Comparison of ENCODE assay signal across 11 mouse cellular contexts in genomic region chr7:16695025-16695424, GRCm38 (mm10). TPM values are rescaled to one million over a fixed set of nuclear protein-coding genes. Genes with fewer than 3 reads are reported as not detected.
DNase-seq lines count a peak whose midpoint lies in the region; ATAC-seq and TF ChIP-seq lines count a peak whose summit lies in the region.
"Had no signal": no experiment of that assay in that cellular context is flagged by ENCODE, and none has a peak within 500 bp of the region (broad histone marks: within the 10 kb centered on the region; RNA-seq: fewer than 3 reads in every experiment).

No protein-coding gene starts in this region.

- TF ChIP-seq CTCF in intestine, postnatal 0 days (IDR thresholded peaks at IDR 0.05; ENCODE audit: low read depth), result peak; percentile 52
- TF ChIP-seq CTCF in bone marrow, adult 2 months (IDR thresholded peaks at IDR 0.05; ENCODE audit: control insufficient read depth, insufficient read depth, low read length), result 0 out of 2 replicates have a peak, but pooled peaks have one; percentile 24

- no peaks in the 10 kb centered on the region for H3K36me3 ChIP-seq in intestine, postnatal 0 days (ENCODE audit: control insufficient read depth, insufficient read depth)
- no peaks in the 10 kb centered on the region for H3K36me3 ChIP-seq in intestine, embryonic 16.5 days (ENCODE audit: control insufficient read depth, insufficient read depth, low read length)
- H3K36me3 ChIP-seq in midbrain, embryonic 16.5 days (ENCODE audit: control insufficient read depth, insufficient read depth, low read length), result no peaks in the 10 kb centered on the region

- no peak overlapping the region for H3K4me2 ChIP-seq in intestine, postnatal 0 days (replicated peaks; ENCODE audit: low read depth)
- no peak overlapping the region for H3K4me2 ChIP-seq in intestine, embryonic 16.5 days (ENCODE audit: low read depth, low read length)
- H3K4me2 ChIP-seq in midbrain, embryonic 16.5 days (ENCODE audit: low read length), result no peak overlapping the region

- H3K27me3 ChIP-seq in intestine, postnatal 0 days (replicated peaks; ENCODE audit: control insufficient read depth, insufficient read depth, low read length), result no peaks in the 10 kb centered on the region
- no peaks in the 10 kb centered on the region for H3K27me3 ChIP-seq in intestine, embryonic 16.5 days (replicated peaks; ENCODE audit: control insufficient read depth, insufficient read depth, low read length)
- H3K27me3 ChIP-seq in midbrain, embryonic 16.5 days (ENCODE audit: control insufficient read depth, insufficient read depth, low read depth, low read length), result no peaks in the 10 kb centered on the region

- H3K9ac ChIP-seq in intestine, postnatal 0 days (ENCODE audit: low read depth, low read length), result no peak overlapping the region
- no peak overlapping the region for H3K9ac ChIP-seq in intestine, embryonic 16.5 days (ENCODE audit: low read depth, low read length)
- H3K9ac ChIP-seq in midbrain, embryonic 16.5 days (ENCODE audit: low read depth, low read length), result no peak overlapping the region

- ATAC-seq in intestine, postnatal 0 days, result no peak
- ATAC-seq in intestine, embryonic 16.5 days, result no peak
- no peak for ATAC-seq in midbrain, embryonic 16.5 days

- H3K27ac ChIP-seq in intestine, postnatal 0 days (ENCODE audit: low read depth, low read length), result no peak overlapping the region
- H3K27ac ChIP-seq in intestine, embryonic 16.5 days (ENCODE audit: low read length), result no peak overlapping the region
- H3K27ac ChIP-seq in bone marrow, adult 2 months (ENCODE audit: control insufficient read depth, insufficient read depth, low read depth, low read length, poor library complexity), result no peak overlapping the region
- no peak overlapping the region for H3K27ac ChIP-seq in midbrain, embryonic 16.5 days (ENCODE audit: low read length)

- no peak overlapping the region for H3K4me3 ChIP-seq in intestine, postnatal 0 days (ENCODE audit: low read depth, low read length)
- no peak overlapping the region for H3K4me3 ChIP-seq in intestine, embryonic 16.5 days (ENCODE audit: low read length)
- no peak overlapping the region for H3K4me3 ChIP-seq in bone marrow, adult 2 months (replicated peaks; ENCODE audit: control insufficient read depth, low read depth, low read length)
- no peak overlapping the region for H3K4me3 ChIP-seq in midbrain, embryonic 16.5 days (ENCODE audit: low read depth, low read length)
- H3K4me3 ChIP-seq: megakaryocyte, embryonic 14.5 days had no signal

- DNase-seq in urinary bladder, postnatal 14 days (ENCODE audit: low spot score), result peak; percentile 26
- no peak for DNase-seq in urinary bladder, postnatal 10 days (ENCODE audit: low spot score)
- peak; percentile 52 to 63 for DNase-seq in layer of hippocampus, postnatal 10 days (ENCODE audit: low spot score in 2 of 2)
- DNase-seq in Muller cell, postnatal 12 days (ENCODE audit: inconsistent ontology term), result no peak

- H3K9me3 ChIP-seq in intestine, postnatal 0 days (ENCODE audit: control insufficient read depth), result no peaks in the 10 kb centered on the region
- H3K9me3 ChIP-seq in intestine, embryonic 16.5 days (ENCODE audit: control insufficient read depth, low read length), result no peaks in the 10 kb centered on the region
- H3K9me3 ChIP-seq in midbrain, embryonic 16.5 days (replicated peaks; ENCODE audit: control insufficient read depth, low read length, poor library complexity, severe bottlenecking), result no peaks in the 10 kb centered on the region; the same call in 1 of the 2 replicates

- no peak for TF ChIP-seq POLR2A in bone marrow, adult 2 months (IDR thresholded peaks at IDR 0.05; ENCODE audit: borderline replicate concordance, control insufficient read depth, low read depth, low read length)

- no peaks in the 10 kb centered on the region for H3K4me1 ChIP-seq in intestine, postnatal 0 days (replicated peaks; ENCODE audit: control insufficient read depth, insufficient read depth, low read length)
- no peaks in the 10 kb centered on the region for H3K4me1 ChIP-seq in intestine, embryonic 16.5 days (ENCODE audit: control insufficient read depth, insufficient read depth, low read length)
- no peaks in the 10 kb centered on the region for H3K4me1 ChIP-seq in bone marrow, adult 2 months (ENCODE audit: control insufficient read depth, insufficient read depth, low read length)
- H3K4me1 ChIP-seq in midbrain, embryonic 16.5 days (ENCODE audit: control insufficient read depth, insufficient read depth, low read length), result no peaks in the 10 kb centered on the region

- 37% methylated on average over 3 of the region's 3 CpGs for WGBS in intestine, postnatal 0 days
- 36% methylated on average over 3 of the region's 3 CpGs for WGBS in intestine, embryonic 16.5 days
- 35% methylated on average over 3 of the region's 3 CpGs for WGBS in bone marrow, adult 2 months
- WGBS in midbrain, embryonic 16.5 days, result 42% methylated on average over 3 of the region's 3 CpGs

RNA-seq across cellular contexts. Expression of gene Ceacam15, which starts 19.5 kb away (rescaled TPM):
- not detected in 2 replicates for polyA plus RNA-seq in intestine, postnatal 0 days (2015; fragmentation: Nextera tagmentation; extraction: Ambion mirVana)
- polyA plus RNA-seq in intestine, embryonic 16.5 days (2015; fragmentation: Nextera tagmentation; extraction: Ambion mirVana), result not detected in 2 replicates
- polyA plus RNA-seq in bone marrow, adult 2 months (2011; ENCODE audit: insufficient read depth, insufficient read length, low replicate concordance, missing spikeins), result not detected in 2 replicates
- not detected for total RNA-seq in layer of hippocampus, postnatal 10 days (2021)
- polyA plus RNA-seq in midbrain, embryonic 16.5 days (2015; fragmentation: Nextera tagmentation; extraction: Ambion mirVana), result not detected in 2 replicates
- total RNA-seq: hematopoietic stem cell, adult 5-6 weeks had no signal
- polyA plus RNA-seq: stomach, embryonic 16.5 days had no signal

RNA-seq across cellular contexts. Expression of gene Ceacam9, which starts 26.7 kb away (rescaled TPM):
- polyA plus RNA-seq in intestine, postnatal 0 days (2015; fragmentation: Nextera tagmentation; extraction: Ambion mirVana), result not detected in 2 replicates
- polyA plus RNA-seq in intestine, embryonic 16.5 days (2015; fragmentation: Nextera tagmentation; extraction: Ambion mirVana), result 0.10 TPM in 1 of 2 replicates, not detected in the other
- not detected in 2 replicates for polyA plus RNA-seq in bone marrow, adult 2 months (2011; ENCODE audit: insufficient read depth, insufficient read length, low replicate concordance, missing spikeins)
- not detected for total RNA-seq in layer of hippocampus, postnatal 10 days (2021)
- polyA plus RNA-seq in midbrain, embryonic 16.5 days (2015; fragmentation: Nextera tagmentation; extraction: Ambion mirVana), result 0.18 TPM in 1 of 2 replicates, not detected in the other
- total RNA-seq: hematopoietic stem cell, adult 5-6 weeks had no signal
- polyA plus RNA-seq: stomach, embryonic 16.5 days had no signal

RNA-seq across cellular contexts. Expression of gene Ap2s1, which starts 43.2 kb away (rescaled TPM):
- polyA plus RNA-seq in intestine, postnatal 0 days (2015; fragmentation: Nextera tagmentation; extraction: Ambion mirVana), result 316 and 329 TPM in 2 replicates
- 266 and 271 TPM in 2 replicates for polyA plus RNA-seq in intestine, embryonic 16.5 days (2015; fragmentation: Nextera tagmentation; extraction: Ambion mirVana)
- polyA plus RNA-seq in bone marrow, adult 2 months (2011; ENCODE audit: insufficient read depth, insufficient read length, low replicate concordance, missing spikeins), result 173 and 200 TPM in 2 replicates
- total RNA-seq in layer of hippocampus, postnatal 10 days (2021), result 100 to 1,000 TPM; 348 to 366 TPM
- polyA plus RNA-seq in midbrain, embryonic 16.5 days (2015; fragmentation: Nextera tagmentation; extraction: Ambion mirVana), result 437 and 461 TPM in 2 replicates

Comparison
In these comparisons a context has a peak if more than half of its experiments do, and no peak if none do; other contexts are left out.
1. DNase-seq: peak in urinary bladder, postnatal 14 days (single experiment) and layer of hippocampus, postnatal 10 days (2 of 2); none in urinary bladder, postnatal 10 days (single experiment) and Muller cell, postnatal 12 days (single experiment).